Mouse (Mus musculus) 416B (cell line): ENCODE measurements around the gene Gabra1.

Experiments
- DNase-seq: peaks from one replicate; pipeline ENCODE4 v3.0.0; 2011; ENCODE audit warnings: low read depth

Gabra1 gene

DNA sequence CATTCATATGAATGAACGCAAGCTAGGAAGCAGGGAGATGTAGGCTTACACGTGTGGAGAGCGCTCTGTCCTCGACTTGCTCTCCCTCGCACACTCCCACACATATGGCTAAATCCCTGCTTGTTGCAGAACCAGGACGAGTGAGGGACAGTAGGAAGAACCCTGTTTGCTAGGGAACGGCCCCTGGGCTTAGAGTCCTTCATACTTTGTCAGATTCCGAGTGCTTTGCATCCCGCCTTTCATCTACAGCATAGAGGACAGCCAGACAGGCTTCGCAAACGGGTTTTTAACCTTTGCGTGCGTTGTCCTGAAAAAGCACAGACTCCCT, at the start of gene Gabra1:
TSS of gene Gabra1 (minus strand) at position 106 of the 328 bp plus-strand sequence.
- DNase-seq: no peak

DNA sequence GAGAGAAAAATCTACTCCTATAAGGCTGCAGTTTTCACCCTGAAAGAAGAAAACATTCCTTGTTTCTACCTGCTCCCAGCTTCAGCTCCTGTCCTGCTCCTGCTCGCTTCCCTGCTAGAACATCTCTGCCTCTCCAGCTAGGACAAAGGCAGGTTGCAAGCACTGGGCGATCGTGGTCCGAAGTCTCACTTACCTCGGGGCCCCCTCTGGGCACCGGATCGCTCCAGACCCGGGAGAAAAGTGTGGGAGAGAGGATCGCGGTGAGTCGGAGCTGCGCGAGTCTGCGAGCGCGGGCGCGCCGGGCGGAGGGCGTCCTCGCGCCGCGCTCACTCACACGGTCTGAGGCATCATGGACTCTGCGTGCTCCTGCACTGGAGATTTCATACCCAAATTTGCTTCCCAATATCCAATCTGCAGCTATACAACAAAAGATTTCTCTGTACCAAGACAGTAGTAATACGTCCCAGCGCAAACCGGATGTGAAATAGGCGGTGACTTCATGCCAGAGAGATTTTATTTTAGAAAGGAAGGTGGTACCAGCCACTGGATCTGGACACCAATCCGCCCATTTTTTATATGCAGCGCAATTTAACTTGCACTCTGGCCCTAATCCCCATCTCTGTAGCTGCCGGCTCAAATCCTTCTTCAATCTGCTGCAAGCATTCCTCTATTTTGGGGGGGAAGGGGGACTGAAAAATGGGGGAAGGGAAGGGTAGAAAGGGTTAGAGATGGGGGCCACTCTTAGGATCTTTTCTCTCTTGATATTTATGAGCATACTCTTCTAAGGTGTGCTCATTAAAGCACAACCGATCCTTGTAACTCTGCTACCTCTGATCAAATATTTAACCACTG, 531 bp downstream of the Gabra1 start:
- DNase-seq: no peak

DNA sequence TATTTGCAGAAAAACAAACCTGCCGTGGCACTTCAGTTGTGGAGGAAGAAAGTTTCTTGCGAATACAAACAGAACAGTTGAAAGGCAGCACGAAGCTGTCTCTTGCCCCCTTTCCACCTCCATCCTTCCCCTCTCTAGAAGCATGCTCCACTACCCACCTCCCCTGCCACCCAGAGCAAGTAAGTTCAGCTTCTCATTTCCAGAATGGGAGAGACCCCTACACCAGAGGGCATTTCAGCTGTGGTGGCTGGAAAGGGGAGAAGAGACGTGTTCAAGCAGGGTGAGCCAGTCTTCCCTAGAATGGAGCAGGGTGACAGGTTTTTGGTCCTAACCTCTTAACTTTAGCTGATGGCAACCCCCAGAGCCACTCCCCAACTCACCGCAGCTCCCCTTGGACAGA, 1.3 kb downstream of the Gabra1 start:
- DNase-seq: no peak

DNA sequence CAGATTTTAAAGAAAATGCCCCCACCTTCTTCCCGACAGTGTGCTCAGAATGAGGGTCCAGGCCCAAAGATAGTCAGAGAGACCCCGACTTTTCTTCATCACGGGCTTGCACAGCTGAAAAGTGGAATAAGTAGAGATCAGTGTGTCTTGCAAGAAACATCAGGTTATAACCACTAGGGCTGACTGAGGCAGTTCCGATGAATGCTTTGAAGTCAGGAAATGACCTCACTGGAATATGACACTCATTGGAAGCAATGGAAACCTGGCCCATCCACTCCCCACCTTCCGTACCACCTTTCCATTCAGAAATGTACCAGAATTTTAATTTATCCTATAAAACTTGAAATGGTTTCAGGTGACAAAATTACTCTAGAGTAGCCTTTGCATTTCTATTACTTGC, 3.2 kb downstream of the Gabra1 start:
- DNase-seq: no peak

DNA sequence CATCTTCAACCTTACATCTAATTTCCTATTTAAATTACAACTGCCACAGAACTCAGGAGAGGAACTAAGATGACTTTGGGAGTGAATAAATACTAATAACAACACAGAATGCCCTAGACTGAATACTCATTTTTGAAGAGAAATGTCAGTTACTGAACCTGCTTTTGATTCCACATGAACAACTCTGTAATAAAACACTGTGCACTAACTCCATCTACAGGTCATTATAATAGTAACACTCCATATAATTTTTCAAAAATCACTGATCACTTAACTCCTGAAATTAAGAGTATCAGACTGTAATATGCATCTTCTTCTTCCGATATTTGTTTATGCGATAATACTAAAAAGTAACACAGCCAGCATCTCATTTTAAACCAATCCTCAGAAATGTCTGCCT, 4.4 kb downstream of the Gabra1 start:
- DNase-seq: peak; percentile 1

DNA sequence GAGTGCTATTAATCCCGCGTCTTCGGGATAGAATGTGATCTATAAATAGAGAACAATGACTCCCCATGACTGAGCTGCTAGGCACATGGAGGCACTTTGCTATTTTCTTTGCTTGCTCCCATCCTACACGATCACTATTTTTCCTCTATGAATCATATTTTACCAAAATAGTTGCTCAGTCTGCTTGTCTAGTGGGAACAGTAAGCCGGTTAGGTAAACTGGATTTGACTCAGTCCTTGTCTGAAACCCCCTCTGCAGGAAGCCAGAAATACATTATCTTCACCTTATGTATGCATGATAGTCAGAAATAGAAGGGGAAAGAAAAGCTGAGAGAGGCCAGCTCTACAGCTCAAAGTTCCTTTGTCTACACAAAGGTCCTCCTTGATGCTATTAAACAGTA, 31.3 kb downstream of the Gabra1 start:
- no peak for DNase-seq

DNA sequence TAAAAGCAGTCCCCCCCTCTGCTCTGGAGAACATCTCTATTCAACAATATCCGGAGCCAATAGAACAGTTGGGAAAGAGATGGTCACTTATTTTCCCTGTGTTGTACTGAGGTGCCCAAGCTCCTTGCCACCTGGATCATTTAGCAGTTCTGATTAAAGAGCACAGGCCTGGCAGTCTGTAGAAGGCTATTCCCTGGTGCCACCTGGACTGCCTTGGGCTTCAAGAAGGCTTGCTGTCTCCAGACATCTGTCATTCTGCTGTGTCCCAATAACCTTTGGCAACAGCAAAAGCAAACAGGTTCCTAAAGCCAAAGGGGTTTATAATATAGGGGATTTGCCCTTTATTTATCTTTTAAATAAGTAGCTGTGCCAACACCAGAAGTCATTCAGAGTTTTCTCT, 65.8 kb downstream of the Gabra1 start:
- DNase-seq: no peak

DNA sequence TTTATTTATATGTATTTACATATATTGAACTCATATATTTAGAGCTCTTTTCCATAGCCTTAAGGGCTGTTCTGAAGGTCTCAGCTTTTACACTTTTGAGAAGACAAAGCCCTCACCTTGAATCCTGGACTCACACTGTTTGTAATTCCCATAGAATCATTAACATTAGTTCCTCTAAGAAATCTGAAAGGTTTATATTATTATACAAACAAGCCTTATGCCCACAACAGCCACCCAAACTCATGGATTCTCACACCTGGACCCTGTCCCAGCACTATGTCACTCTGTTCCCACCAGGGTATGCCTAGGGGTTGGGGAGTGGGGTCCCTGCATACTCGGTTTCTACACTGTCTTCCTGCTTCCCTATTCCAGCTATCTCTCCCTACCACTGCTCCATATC, 72.7 kb downstream of the Gabra1 start:
- no peak for DNase-seq

DNA sequence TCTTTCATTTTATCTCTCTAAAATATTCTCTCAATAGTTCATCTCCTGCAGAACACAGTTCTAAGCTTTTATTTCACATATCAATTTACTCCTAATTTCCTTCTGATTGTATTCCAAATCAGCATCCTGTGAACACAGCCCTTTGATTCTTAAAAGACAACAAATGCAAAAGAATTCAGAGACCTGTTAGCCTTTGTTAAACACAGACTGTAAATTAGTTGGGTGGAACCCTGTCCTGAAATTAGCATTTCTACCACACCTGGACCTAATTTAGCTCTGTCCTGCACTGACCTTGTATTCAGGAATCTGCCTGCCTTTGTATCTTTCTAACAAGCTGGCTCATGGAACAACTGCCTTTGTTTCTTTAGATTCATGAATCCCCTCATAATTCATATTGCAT, 73.1 kb downstream of the Gabra1 start:
- no peak for DNase-seq

DNA sequence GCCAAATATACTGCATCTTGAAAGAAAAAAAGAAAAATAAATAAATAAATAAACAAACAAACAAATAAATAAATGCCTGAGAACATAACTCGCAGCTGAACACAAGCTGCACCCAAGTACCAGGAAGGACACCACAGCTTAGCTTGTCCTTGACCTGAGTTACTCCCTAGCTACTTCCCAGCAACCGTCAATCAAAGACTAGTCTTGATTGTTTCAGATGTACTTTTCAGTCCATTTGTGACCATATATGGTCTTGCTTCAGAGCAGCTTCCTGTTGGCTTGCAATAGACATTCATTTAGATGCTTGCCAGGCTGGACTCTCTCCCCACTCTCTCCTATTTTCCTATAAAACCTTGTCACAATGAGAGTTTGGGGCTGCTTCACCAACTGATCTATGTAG, 87.2 kb downstream of the Gabra1 start:
- no peak for DNase-seq
